Mouse (Mus musculus): ENCODE results near the gene Rtcb. TPM values are rescaled to one million over a fixed set of nuclear protein-coding genes. Genes with fewer than 3 reads are reported as not detected.

Gene Rtcb
- polyA plus RNA-seq, 1 experiment from 2014 or later, result 183 TPM

DNA sequence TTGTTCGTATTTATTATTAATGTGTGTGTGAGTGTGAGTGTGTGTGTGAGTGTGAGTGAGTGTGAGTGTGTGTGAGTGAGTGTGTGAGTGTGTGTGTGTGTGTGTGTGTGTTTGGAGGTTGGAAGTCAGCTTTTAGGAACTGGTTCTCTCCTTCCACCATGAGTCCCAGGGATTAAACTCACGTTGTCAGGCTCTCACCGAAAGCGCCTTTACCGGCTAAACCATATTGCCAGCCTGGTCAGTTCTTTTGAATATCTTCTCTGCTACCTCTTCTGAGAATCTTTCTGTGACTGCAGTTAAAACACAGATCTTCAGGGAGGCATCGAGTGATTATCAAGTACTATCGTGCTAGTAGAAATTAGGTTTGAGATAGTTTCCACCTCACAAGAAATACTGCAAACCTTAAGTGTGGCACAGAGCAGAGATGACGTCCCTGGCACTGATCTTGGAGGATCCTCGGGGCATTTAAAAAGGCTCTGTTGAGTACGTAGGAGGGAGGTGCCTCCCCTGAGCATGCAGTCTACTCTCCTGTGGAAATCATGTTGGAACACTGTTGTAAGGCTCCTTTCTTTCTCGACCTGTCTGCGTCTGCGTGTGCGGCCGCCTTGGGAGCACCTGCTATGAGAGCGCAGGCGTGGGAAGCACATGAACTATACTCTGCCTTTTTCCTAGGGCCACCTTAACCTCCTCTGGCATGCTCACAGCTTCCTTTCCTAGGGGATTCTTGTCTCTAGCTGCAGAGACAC is 10.0 kb upstream of the Rtcb start:
- Histone ChIP-seq H3K27me3 (0 out of 2 replicates have a peak, but pooled peaks cover 4% of the 10 kb centered on the region), H3K27ac (no peak overlapping the region), H3K36me3 (no peaks in the 10 kb centered on the region), H3K9ac (no peak overlapping the region), H3K9me3 (no peaks in the 10 kb centered on the region), H3K4me2 (no peak overlapping the region), H3K4me1 (no peaks in the 10 kb centered on the region), H3K4me3 (no peak overlapping the region)
- 60% methylated on average over 17 of the region's 17 CpGs for WGBS
- ATAC-seq (ENCODE audit: insufficient number of reproducible peaks, low FRiP score, low TSS enrichment, low read depth), result no peak

DNA sequence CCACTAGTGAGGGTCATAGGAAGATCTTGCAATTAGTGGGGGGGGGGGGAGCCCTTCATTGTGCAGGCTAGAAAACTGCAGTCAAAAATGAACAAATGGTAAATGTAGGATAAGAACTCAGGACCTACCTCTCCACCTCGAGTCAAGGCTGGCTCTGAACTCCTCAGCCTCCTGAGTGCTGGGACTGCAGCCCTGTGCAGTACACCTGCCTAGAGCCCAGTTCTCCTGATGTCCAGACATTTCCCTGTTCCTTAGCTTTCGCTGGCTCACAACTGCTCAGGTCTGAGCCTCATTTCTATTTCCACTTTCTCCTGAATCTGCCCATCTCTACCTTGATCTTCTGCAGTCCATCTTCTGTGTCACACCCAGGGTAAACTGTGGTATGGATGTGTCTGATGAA is 8.9 kb upstream of the Rtcb start:
- no peaks in the 10 kb centered on the region for H3K36me3 ChIP-seq
- no peak overlapping the region for H3K9ac ChIP-seq
- H3K27ac ChIP-seq, result no peak overlapping the region
- no peaks in the 10 kb centered on the region for H3K9me3 ChIP-seq
- H3K4me2 ChIP-seq, result no peak overlapping the region
- WGBS, result 64% methylated on average over 2 of the region's 2 CpGs
- H3K4me3 ChIP-seq, result no peak overlapping the region
- 0 out of 2 replicates have a peak, but pooled peaks cover 4% of the 10 kb centered on the region for H3K27me3 ChIP-seq
- no peaks in the 10 kb centered on the region for H3K4me1 ChIP-seq
- ATAC-seq (ENCODE audit: insufficient number of reproducible peaks, low FRiP score, low TSS enrichment, low read depth), result no peak

DNA sequence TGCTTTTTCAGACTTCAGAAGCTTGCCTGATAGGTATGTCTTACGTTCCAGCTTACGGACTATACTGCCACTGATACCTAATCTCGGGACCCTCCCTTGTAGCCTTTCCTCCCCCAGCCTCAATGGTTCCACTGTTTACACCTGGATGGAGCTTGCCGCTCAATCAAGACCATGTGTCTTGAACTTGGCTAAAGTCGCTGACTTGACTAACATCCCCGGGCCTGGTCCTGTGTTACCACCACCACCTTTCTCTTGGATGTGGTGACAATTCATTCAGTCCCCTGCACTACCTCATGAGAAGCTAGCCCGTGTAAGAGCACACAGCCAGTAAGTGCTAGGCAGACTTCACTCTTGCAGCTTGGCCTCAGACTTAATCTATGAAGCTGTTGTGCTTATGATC is 6.7 kb upstream of the Rtcb start:
- Histone ChIP-seq H3K4me1 (no peaks in the 10 kb centered on the region), H3K36me3 (no peaks in the 10 kb centered on the region), H3K9ac (no peak overlapping the region), H3K4me2 (no peak overlapping the region), H3K4me3 (no peak overlapping the region), H3K27me3 (0 out of 2 replicates have a peak, but pooled peaks cover 4% of the 10 kb centered on the region), H3K9me3 (no peaks in the 10 kb centered on the region), H3K27ac (no peak overlapping the region)
- ATAC-seq (ENCODE audit: insufficient number of reproducible peaks, low FRiP score, low TSS enrichment, low read depth), result no peak
- 80% methylated on average over 7 of the region's 7 CpGs for WGBS

DNA sequence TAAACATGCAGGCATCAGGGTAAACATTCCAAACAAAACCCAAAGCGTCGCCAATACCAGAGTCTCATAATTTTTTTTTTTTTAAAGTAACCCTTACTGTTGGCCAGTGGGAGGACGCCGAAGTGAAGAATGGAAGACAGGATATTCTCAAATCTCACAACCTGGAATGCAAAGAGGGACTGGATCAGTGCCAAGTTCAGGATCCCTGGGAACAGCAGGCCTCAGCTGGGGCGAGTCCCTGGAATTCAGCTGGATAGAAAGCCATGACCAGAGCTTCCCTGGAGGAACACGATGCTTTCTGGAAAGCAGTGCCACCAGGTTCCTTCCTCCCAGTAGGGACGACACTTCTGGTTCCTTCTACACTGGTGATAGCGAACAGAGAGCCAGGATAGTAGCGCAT is 5.3 kb upstream of the Rtcb start:
- WGBS, result 60% methylated on average over 9 of the region's 9 CpGs
- no peak overlapping the region for H3K9ac ChIP-seq
- ATAC-seq (ENCODE audit: insufficient number of reproducible peaks, low FRiP score, low TSS enrichment, low read depth), result no peak

DNA sequence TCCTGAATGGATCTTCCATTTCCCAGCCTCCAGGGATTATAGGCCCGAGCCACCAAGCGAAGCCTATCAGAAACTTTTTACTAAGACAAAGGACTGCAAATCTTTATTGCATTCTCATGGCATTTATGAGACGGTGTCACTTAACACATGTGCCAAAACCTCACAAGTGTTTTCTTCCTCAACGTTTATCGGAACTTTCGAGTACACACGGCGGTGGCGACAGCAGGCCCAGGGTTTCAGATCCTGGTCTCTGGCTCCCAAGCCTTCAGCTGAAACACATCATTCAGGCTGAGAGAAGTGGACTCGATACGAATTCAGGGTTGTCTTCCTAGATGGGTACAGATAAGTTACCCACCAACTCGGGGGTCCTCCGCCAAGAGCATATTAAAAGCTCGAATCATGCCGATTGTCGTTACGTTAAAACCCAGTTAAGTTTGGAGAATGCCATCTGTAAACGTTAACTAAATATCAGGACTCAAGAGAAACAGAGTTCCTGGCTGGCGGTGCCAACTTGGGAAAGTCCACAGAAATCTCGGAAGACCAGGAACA is 678 bp downstream of the Rtcb start:
- peak overlapping the region; percentile 87 for H3K4me3 ChIP-seq
- WGBS, result 2% methylated on average over 20 of the region's 20 CpGs

More for the DNA sequence above, 5.3 kb upstream of the Rtcb start:
- Histone ChIP-seq H3K27ac (no peak overlapping the region), H3K4me1 (no peaks in the 10 kb centered on the region), H3K27me3 (0 out of 2 replicates have a peak, but pooled peaks cover 4% of the 10 kb centered on the region), H3K36me3 (no peaks in the 10 kb centered on the region), H3K9me3 (no peaks in the 10 kb centered on the region), H3K4me2 (no peak overlapping the region), H3K4me3 (no peak overlapping the region)

DNA sequence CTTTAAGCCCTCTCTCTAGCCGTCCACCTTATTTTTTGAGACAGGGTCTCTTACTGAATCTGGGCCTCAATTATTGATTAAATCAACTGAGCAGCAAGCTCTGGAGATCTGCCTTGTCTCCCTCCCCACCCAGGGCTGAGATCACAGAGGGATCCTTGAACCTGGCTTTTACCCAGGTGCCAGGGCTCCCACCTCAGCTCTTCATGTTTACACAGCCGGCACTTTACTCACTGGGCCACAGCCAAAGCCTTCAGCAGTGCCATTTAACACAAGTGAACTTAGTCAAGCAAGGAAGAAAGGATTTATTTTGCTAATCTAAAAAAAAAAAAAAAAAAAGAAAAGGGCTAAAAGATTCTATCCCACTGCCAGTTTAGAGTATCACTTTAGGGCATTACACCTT is 3.2 kb downstream of the Rtcb start:
- Histone ChIP-seq H3K9me3 (no peaks in the 10 kb centered on the region), H3K27ac (no peak overlapping the region), H3K36me3 (peaks cover 51% of the 10 kb centered on the region), H3K4me2 (no peak overlapping the region), H3K4me3 (no peak overlapping the region), H3K4me1 (peaks cover 4% of the 10 kb centered on the region; the same call in 1 of the 2 replicates), H3K27me3 (no peaks in the 10 kb centered on the region), H3K9ac (no peak overlapping the region)
- no peak for ATAC-seq (ENCODE audit: insufficient number of reproducible peaks, low FRiP score, low TSS enrichment, low read depth)
- WGBS, result 73% methylated on average over 2 of the region's 2 CpGs

More for the DNA sequence above, 678 bp downstream of the Rtcb start:
- Histone ChIP-seq H3K36me3 (peaks cover 30% of the 10 kb centered on the region), H3K4me1 (peaks cover 4% of the 10 kb centered on the region; the same call in 1 of the 2 replicates), H3K4me2 (peak overlapping the region; percentile 69), H3K9ac (peak overlapping the region; percentile 82), H3K27ac (peak overlapping the region; percentile 82), H3K27me3 (no peaks in the 10 kb centered on the region), H3K9me3 (no peaks in the 10 kb centered on the region)
- ATAC-seq (ENCODE audit: insufficient number of reproducible peaks, low FRiP score, low TSS enrichment, low read depth), result no peak

DNA sequence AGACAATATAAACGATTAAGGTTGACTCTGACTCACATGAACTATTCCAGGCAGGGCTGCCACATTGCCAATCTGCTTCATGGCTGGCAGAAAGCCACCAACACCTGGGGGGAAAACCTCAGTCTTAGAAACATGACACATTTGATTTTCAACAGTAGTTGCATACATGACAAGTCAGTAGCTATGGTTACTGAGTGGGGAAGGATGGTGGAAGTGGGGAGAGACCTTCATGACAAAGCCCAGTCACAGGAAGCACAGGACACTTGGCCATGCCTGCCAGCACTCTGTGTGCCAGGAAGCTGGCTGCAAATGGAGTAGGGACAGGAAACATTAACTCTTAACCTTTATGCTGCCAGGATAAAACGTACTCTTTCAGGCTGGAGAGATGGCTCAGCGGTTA is 4.2 kb downstream of the Rtcb start:
- no peaks in the 10 kb centered on the region for H3K27me3 ChIP-seq
- H3K36me3 ChIP-seq, result peaks cover 62% of the 10 kb centered on the region
- no peak overlapping the region for H3K27ac ChIP-seq
- H3K9me3 ChIP-seq, result no peaks in the 10 kb centered on the region
- WGBS, result 72% methylated on average over 3 of the region's 3 CpGs
- no peak for ATAC-seq (ENCODE audit: insufficient number of reproducible peaks, low FRiP score, low TSS enrichment, low read depth)
- H3K4me3 ChIP-seq, result no peak overlapping the region
- H3K4me1 ChIP-seq, result peaks cover 4% of the 10 kb centered on the region; the same call in 1 of the 2 replicates
- no peak overlapping the region for H3K9ac ChIP-seq
- H3K4me2 ChIP-seq, result no peak overlapping the region

DNA sequence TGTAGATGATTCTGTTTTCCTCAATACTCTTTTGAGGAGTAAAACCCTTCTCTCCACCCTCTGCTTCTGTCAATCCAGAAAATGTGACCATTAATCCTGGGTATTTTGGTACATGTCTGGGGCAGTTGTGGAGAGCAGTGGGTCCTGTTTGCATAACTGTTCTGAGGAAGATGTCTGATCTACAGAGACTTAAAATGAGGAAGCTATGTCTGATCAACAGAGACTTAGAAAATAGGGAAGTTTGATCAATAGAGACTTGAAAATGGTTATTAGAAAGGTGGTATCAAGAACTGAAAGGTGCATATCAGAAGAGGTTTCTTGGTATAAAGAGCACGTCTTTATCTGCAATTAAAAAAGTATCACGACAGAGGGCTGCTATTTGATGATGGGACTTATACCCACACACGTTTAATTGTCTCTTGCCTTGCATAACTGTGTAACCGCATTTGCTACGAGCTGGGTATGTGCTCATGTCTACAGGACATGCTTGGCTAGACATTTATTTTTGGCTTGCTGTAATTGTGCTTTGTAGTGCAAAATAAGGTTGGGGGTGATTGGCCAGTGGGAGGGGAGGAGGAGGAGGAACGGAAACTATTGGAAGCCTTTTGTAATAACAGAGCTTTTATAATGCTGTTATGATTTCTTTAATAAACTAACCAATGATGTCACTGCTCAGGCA is 5.7 kb downstream of the Rtcb start:
- H3K4me1 ChIP-seq, result peaks cover 4% of the 10 kb centered on the region; the same call in 1 of the 2 replicates
- H3K4me3 ChIP-seq, result no peak overlapping the region
- WGBS, result 80% methylated on average over 6 of the region's 6 CpGs
- no peak overlapping the region for H3K9ac ChIP-seq
- no peaks in the 10 kb centered on the region for H3K9me3 ChIP-seq
- no peak overlapping the region for H3K27ac ChIP-seq
- H3K36me3 ChIP-seq, result peaks cover 71% of the 10 kb centered on the region
- H3K4me2 ChIP-seq, result no peak overlapping the region
- ATAC-seq (ENCODE audit: insufficient number of reproducible peaks, low FRiP score, low TSS enrichment, low read depth), result no peak
- H3K27me3 ChIP-seq, result no peaks in the 10 kb centered on the region

DNA sequence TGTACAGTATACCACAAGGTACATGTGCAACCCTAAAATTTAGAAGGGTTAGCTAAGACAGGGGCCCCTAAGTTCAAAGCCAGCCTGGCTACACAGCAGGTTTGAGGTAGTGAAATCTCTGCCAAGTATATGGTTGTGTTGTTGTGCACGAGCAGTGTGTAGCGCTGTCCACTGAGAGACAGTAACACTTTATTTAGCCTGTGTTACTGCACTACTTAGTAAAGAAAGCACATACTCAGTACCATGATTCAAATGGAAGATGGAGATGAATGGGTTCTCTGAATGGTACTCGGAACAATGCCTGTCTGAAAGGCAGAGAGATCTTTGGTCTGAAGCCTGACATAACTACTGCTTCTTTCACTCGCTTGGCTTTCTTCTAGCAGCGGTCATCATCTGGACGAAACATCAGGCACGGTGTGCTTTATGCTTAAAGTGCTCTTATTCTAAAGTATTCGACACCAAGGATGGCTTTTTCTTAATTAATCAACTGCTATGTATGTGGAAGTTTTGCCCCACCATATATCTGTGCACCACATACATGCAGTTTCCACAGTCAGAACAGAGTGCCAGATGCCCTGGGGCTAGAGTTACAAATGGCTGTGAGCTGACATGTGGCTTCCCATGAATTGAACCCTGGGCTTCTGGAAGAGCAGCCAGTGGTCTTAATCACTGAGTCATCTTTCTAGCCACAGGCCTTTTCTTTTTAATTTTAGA is 9.0 kb downstream of the Rtcb start:
- H3K36me3 ChIP-seq, result peaks cover 85% of the 10 kb centered on the region
- H3K27ac ChIP-seq, result no peak overlapping the region
- no peak overlapping the region for H3K9ac ChIP-seq
- H3K4me1 ChIP-seq, result no peaks in the 10 kb centered on the region
- H3K9me3 ChIP-seq, result no peaks in the 10 kb centered on the region
- WGBS, result 95% methylated on average over 8 of the region's 8 CpGs
- no peak for ATAC-seq (ENCODE audit: insufficient number of reproducible peaks, low FRiP score, low TSS enrichment, low read depth)
- no peak overlapping the region for H3K4me3 ChIP-seq
- H3K27me3 ChIP-seq, result no peaks in the 10 kb centered on the region
- no peak overlapping the region for H3K4me2 ChIP-seq

DNA sequence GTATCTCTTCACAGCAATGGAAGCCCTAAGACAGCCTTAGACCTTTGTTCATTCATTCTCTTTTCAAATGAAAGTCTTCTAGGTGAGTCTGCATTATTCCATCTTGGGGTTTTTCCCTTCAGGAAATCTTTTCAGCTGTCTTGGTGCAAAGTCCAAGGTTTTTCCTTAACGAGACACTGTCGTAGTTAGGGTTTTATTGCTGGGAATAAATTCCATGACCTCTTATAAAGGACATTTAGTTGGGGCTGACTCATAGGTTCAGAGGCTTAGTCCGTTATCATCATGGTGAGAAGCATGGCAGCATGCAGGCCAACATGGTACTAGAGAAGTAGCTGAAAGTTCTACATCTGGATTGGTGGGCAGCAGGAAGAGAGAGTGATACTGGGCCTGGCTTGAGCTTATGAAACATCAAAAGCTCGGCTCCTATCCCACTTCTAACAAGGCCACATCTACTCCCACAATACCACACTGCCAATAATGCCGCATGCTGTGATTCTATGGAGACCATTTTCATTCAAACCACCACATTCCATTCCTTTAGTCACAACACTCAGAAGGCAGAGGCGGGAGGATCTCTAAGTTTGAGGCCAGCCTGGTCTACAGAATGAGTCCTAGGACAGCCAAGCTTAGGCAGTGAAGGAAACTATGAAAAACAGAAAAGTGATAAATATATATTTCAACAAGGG is 21.2 kb downstream of the Rtcb start:
- 79% methylated on average over 6 of the region's 6 CpGs for WGBS
- Histone ChIP-seq H3K4me3 (no peak overlapping the region), H3K4me2 (no peak overlapping the region), H3K27me3 (no peaks in the 10 kb centered on the region), H3K36me3 (peaks cover 60% of the 10 kb centered on the region), H3K9ac (no peak overlapping the region), H3K27ac (no peak overlapping the region), H3K4me1 (no peaks in the 10 kb centered on the region), H3K9me3 (peaks cover 8% of the 10 kb centered on the region; the same call in 1 of the 2 replicates)
- ATAC-seq (ENCODE audit: insufficient number of reproducible peaks, low FRiP score, low TSS enrichment, low read depth), result no peak

DNA sequence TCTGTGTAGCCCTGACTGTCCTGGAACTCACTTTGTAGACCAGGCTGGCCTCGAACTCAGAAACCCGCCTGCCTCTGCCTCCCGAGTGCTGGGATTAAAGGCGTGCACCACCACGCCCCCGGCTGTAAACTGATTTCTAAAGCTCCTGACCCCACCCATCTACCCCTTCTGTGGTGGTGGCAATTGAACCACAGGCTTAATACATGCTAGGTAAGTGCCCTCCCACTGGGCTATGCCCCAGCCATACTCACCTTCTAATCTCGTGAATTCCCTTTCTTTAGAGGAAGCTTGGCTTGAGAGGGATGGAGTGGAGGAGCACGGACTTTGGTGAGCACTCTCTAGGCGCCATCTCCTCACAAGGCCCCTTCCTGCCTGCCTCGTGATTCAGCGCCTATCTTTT is 27.7 kb downstream of the Rtcb start:
- WGBS, result 91% methylated on average over 11 of the region's 11 CpGs
- Histone ChIP-seq H3K36me3 (no peaks in the 10 kb centered on the region), H3K4me1 (peaks cover 14% of the 10 kb centered on the region), H3K27ac (no peak overlapping the region), H3K4me3 (no peak overlapping the region), H3K9ac (no peak overlapping the region), H3K9me3 (no peaks in the 10 kb centered on the region), H3K4me2 (no peak overlapping the region), H3K27me3 (peaks cover 23% of the 10 kb centered on the region)
- no peak for ATAC-seq (ENCODE audit: insufficient number of reproducible peaks, low FRiP score, low TSS enrichment, low read depth)

Data from limb, embryonic 15.5 days (tissue).